Mouse (Mus musculus): ENCODE data around the gene Creb3l2. TPM values are rescaled to one million over a fixed set of nuclear protein-coding genes. Genes with fewer than 3 reads are reported as not detected.

Creb3l2 gene
- 1 to 10 TPM; 8.3 to 9.8 TPM for total RNA-seq (2021)
- long read RNA-seq, experiment 1, full-length matches to known transcripts: 2 of 10 reads
- long read RNA-seq, experiment 1, partial matches to known transcripts: 2 of 10 reads
- long read RNA-seq, experiment 1, other reads (novel, unspliced or antisense): 6 of 10 reads
- long read RNA-seq, experiment 2, full-length matches to known transcripts: 2 of 12 reads
- long read RNA-seq, experiment 2, partial matches to known transcripts: 2 of 12 reads
- long read RNA-seq, experiment 2, other reads (novel, unspliced or antisense): 8 of 12 reads

DNA sequence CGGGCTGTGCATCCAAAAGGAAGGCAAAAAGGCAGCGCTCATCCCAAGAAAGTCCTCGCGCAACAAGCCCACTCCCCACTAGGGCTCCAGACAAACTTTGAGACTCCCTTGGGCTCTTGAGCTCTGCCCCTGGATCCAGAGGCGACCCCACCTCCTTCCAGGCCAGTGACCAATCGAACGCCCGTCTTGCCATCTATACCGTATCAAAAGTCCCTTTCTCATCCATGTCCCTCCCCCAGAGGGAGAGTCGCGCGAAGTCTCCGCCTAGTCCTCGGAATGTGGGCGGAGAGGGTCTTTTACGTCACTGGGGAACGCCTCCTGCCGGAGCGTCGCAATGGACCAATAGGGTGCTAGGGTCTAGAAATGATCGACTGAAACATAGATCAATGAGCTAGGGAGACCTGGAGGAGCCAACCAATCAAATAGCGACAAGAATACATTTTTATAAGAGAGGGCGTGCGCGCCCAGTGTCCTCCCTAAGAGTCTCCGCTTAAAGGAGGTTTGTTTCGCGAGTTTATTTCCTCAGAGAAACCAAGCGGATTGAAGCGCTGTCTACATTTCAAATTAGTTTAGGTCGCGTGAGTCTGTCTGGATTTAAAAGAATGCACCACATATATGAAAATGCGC, at the start of gene Creb3l2:
Gene Creb3l2 (minus strand): TSS at position 106 of the 627 bp plus-strand sequence.
- peak; percentile 45 for TF ChIP-seq CTCF (conservative IDR thresholded peaks at IDR 0.05)
- peak within 1 kb of the TSS; percentile 80 for H3K27ac ChIP-seq
- peak within 1 kb of the TSS; percentile 78 for H3K4me3 ChIP-seq
- peak; percentile 97 to 99 for DNase-seq (ENCODE audit: low spot score in 2 of 2)

DNA sequence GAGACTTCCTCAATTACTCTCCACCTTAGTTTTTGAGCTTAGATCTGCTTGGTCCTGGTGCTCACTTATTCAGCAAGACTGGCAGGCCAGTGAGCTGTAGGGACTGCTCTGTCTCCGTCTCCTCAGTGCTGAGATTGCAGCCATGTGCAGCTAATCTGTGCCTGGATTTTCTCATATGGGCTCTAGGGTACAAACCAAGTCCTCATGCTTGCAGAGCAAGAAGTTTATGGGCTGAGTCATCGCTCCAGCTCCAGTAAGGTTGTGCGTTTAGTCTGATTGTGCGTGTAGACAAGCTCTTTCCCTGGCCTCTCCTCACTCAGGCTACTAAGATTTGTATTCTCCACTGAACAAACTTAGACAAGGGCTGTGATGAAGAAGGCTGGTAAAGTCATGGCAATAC, 44.6 kb upstream of the Creb3l2 start:
- DNase-seq (ENCODE audit: low spot score in 2 of 2): no peak
- H3K4me3 ChIP-seq: no peak overlapping the region
- no peak overlapping the region for H3K27ac ChIP-seq
- no peak for TF ChIP-seq CTCF (conservative IDR thresholded peaks at IDR 0.05)

DNA sequence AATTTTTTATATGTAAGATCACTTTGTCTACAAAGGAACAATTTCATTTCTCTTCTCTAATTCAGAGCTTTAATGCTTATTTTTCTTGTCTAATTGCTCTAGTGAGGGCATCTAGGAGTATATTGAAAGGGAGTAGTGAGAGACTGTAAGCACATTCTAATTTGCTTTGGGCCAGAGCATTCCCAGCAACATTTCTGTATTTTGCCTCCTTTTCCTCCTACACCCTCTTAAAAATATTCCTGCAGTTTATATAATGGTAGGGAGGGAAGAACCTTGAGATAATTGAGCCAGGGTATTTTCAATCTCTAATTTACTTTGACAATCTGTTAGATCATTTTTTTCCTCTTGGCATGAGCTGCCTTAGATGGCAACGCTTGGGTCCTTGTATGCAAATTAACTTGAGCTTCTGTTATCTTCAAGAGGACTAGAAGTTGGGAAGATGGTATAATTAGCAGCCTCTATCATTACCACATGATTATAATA, 42.7 kb upstream of the Creb3l2 start:
- DNase-seq (ENCODE audit: low spot score in 2 of 2): no peak
- Histone ChIP-seq H3K27ac (no peak overlapping the region), H3K4me3 (no peak overlapping the region)
- TF ChIP-seq CTCF (conservative IDR thresholded peaks at IDR 0.05): no peak

DNA sequence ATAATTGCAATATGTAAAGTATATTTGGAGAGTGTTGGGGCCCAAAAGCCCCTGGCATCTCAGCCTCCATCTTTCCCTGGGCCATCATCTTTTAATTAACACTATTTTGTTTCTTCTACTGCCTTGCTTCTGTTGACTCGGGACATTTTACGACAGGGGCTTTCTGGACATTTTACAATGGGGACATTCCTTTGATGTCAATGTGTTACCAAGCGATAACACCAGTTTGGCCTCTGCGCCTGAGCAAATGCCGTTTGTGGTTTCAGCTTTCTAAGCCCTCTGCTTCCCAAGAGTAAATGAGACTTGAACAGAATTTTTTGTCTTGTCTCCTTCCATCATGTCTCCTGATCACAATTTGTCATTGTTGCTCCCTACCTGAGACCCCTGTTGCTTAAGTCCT, 41.3 kb upstream of the Creb3l2 start:
- no peak for DNase-seq (ENCODE audit: low spot score in 2 of 2)
- TF ChIP-seq CTCF (conservative IDR thresholded peaks at IDR 0.05): no peak
- H3K27ac ChIP-seq: no peak overlapping the region
- H3K4me3 ChIP-seq: no peak overlapping the region

DNA sequence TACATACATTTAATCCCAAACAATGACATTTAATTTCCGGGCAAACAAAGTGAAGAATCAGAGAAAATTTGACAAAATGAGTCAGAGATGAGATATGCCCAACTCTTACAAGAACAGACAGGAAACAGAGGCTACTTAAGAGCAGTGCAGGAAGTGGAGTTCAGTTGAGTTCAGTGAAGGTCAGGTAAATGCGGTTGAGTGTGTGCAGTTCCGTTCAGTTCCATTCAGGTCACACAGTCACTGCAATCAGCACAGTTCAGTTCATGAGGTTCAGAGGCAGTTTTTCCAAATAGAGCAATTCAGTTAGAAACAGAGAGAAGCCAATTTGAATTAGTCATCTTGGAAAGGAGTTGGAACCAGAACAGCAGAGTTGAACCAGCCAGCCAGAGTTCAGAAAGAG, 39.2 kb upstream of the Creb3l2 start:
- TF ChIP-seq CTCF (conservative IDR thresholded peaks at IDR 0.05): no peak
- no peak for DNase-seq (ENCODE audit: low spot score in 2 of 2)
- H3K27ac ChIP-seq: no peak overlapping the region
- H3K4me3 ChIP-seq: no peak overlapping the region

DNA sequence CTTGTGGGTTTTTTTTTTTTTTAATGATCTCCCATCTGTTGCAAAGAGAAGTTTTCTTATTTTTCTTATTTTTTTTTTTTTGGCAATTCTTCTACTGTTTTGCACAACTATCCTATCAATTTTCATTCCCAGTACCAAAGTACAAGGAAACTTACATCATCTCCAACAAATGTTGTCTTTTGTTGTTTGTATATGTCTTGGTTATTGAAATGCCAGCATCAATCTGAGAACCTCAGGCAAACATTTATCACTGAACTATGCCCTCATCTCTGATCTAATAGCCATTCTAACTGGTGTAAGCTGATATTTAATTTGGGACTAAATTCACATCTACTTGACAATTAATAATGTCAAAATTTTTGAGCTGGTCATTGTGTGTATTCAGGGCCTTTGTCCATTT, 38.1 kb upstream of the Creb3l2 start:
- no peak overlapping the region for H3K27ac ChIP-seq
- no peak for DNase-seq (ENCODE audit: low spot score in 2 of 2)
- TF ChIP-seq CTCF (conservative IDR thresholded peaks at IDR 0.05): no peak
- no peak overlapping the region for H3K4me3 ChIP-seq

DNA sequence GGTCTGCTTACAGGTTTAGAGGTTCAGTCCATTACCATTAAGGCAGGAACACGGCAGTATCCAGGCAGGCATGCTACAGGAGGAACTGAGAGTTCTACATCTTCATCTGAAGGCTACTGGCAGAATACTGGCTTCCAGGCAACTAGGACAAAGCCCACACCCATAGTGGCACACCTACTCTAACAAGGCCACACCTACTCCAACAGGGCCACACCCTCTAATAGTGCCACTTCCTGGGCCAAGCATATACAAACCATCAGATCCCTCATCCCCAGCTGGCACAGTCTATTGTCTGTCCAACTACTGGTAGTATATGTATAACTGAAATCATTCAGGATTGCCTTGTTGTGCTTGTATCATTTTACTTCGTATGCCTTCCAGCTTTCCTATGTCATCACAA, 36.5 kb upstream of the Creb3l2 start:
- Histone ChIP-seq H3K27ac (no peak overlapping the region), H3K4me3 (no peak overlapping the region)
- no peak for DNase-seq (ENCODE audit: low spot score in 2 of 2)
- no peak for TF ChIP-seq CTCF (conservative IDR thresholded peaks at IDR 0.05)

DNA sequence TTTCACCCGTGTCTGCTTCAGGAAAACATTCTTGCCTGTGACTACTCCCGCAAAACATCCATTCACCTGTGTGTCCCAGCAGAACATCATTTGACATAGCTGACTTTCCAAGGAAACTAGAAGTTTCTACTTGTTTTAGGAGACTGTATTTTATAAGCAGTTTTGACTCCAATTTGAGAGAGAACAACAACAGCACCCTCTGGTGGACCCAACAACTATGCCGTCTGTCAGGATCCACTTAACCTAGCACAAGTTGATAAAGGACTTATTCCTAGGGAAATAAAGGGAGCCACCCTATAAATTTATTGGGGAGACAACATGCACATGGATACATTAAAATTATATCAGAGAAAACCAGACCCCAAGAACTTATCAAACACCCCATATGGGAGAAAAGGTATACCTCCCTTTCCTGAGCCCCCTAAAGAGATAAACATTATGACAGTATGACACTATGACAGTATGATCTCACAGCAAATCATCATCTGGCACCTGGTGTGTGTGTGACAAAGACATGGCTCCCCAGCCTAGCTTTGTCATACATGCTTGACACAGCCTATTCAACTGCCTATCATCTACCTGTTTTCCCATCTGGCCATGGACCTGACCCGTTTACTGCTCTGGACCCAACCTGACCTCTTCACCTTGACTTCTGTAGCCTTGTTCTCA, 31.9 kb upstream of the Creb3l2 start:
- no peak overlapping the region for H3K4me3 ChIP-seq
- no peak overlapping the region for H3K27ac ChIP-seq
- TF ChIP-seq CTCF (conservative IDR thresholded peaks at IDR 0.05): peak; percentile 76
- peak in 1 of 2 experiments; percentile 32 for DNase-seq (ENCODE audit: low spot score in 2 of 2)

DNA sequence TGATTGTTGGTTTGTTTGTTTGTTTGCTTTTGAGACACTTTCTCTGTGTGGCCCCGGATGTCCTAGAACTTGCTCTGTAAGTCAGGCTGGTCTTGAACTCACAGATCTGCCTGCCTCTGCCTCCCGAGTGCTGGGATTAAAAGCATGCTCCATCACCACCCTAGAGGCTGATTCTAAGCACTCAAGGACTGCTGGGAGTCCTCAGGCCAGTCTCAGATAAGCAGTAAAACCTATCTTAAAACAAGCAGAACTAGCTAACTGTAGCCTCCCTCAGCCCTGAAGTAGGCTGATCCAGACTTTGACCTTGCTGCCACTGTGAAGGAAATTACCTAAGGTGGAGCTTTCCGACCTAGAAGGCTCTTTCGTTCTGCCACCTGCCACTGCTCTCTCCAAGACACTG, 28.3 kb upstream of the Creb3l2 start:
- Histone ChIP-seq H3K27ac (no peak overlapping the region), H3K4me3 (no peak overlapping the region)
- TF ChIP-seq CTCF (conservative IDR thresholded peaks at IDR 0.05): no peak
- no peak for DNase-seq (ENCODE audit: low spot score in 2 of 2)

DNA sequence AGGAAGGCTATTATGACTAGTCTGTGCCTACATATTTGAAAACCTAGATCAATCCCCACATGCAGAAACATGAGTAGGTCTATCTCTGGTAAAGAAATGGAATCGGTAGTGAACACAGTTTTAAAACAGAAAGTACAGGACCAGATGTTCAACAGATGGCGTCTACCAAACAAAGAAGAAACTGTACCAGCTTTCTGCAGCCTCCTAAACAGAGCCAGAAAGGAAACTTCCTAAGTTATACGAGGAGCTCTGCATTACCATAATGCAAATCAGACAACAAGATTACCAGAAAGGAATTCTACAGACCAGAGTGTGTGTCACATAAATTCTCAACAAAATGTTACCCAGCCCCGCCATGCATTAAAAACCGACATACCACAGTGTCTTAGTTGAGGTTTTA, 23.9 kb upstream of the Creb3l2 start:
- Histone ChIP-seq H3K4me3 (no peak overlapping the region), H3K27ac (0 out of 2 replicates have a peak overlapping the region, but pooled peaks have one; percentile 28)
- peak; percentile 63 to 85 for DNase-seq (ENCODE audit: low spot score in 2 of 2)
- TF ChIP-seq CTCF (conservative IDR thresholded peaks at IDR 0.05): no peak

DNA sequence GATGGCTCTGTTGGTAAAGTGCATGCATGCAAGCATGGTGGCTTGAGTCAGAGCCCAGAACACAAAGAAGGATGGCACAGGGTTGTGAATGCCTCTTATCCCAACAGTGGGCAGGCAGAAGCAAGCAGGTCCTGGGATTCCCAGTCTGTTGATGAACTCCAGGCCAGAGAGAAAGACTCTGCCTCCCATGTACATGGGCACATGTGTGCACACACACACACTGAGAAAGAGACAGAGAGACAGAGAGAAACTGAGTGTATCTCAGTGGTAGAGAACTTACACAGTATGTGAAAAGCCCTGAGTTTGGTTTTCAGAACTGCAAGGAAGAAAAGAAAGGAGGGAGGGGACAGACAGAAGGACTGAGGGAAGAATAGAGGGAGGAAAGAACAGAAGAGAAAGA, 23.4 kb upstream of the Creb3l2 start:
- no peak for TF ChIP-seq CTCF (conservative IDR thresholded peaks at IDR 0.05)
- DNase-seq (ENCODE audit: low spot score in 2 of 2): no peak
- no peak overlapping the region for H3K4me3 ChIP-seq
- H3K27ac ChIP-seq: peak overlapping the region; percentile 46; the same call in 1 of the 2 replicates

DNA sequence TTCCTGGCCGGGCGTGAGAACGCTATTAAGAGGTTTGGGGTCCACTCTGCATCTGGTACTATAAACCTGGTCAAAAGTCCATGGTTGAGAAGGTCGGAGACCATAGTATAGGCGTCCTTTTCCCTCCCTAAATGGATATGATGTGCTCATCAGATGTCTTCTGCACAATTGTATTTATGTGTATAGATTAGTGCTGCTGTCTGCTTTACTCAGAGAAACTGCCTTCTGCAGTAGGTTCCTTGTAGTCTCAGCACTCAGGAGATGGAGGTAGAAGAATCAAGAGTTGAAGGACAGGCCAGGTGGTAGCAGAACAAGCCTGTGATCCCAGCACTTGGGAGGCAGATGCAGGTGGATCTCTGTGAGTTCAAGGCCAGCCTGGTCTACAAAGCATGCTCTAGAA, 22.6 kb upstream of the Creb3l2 start:
- Histone ChIP-seq H3K27ac (peak overlapping the region; percentile 25; the same call in 1 of the 2 replicates), H3K4me3 (peak overlapping the region; percentile 48)

More for the DNA sequence above, 22.6 kb upstream of the Creb3l2 start:
- TF ChIP-seq CTCF (conservative IDR thresholded peaks at IDR 0.05): no peak
- no peak for DNase-seq (ENCODE audit: low spot score in 2 of 2)
